11 mouse cellular contexts compared by ENCODE assay signal in the genomic region with DNA sequence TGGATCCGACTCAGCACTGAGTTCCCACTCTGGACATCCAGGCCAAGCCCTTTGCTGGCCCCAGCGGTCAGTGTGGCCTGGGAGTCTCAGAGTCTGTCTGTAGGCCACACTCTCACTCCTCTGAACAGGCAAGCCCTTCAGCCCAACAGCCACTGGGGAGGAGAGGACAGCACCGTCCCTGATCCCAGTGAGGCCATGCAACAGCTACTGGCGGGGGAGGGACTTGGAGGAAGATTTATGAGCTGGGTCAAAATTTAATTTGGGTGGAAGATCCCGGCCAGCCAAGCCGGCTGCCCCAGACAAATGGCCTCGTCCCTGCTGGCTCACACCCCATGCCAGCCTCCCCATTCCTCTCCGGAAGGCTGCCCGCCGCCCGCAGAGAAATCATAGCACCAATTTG. TPM values are rescaled to one million over a fixed set of nuclear protein-coding genes. Genes with fewer than 3 reads are reported as not detected.
DNase-seq lines count a peak whose midpoint lies in the region; ATAC-seq and TF ChIP-seq lines count a peak whose summit lies in the region.
"Had no signal": no experiment of that assay in that cellular context is flagged by ENCODE, and none has a peak within 500 bp of the region (broad histone marks: within the 10 kb centered on the region; RNA-seq: fewer than 3 reads in every experiment).

No protein-coding gene starts in this region.

- H3K4me1 ChIP-seq in midbrain, embryonic 11.5 days (ENCODE audit: control insufficient read depth, insufficient read depth, low read length): peaks cover 18% of the 10 kb centered on the region
- H3K4me1 ChIP-seq in midbrain, embryonic 15.5 days: peaks cover 20% of the 10 kb centered on the region
- peaks cover 23% of the 10 kb centered on the region for H3K4me1 ChIP-seq in heart, postnatal 0 days (ENCODE audit: control insufficient read depth, insufficient read depth)

- no peak for TF ChIP-seq CTCF in heart, postnatal 0 days (IDR thresholded peaks at IDR 0.05; ENCODE audit: low read depth)

- H3K4me2 ChIP-seq in midbrain, embryonic 11.5 days: no peak overlapping the region
- H3K4me2 ChIP-seq in midbrain, embryonic 15.5 days: no peak overlapping the region
- H3K4me2 ChIP-seq in heart, postnatal 0 days (ENCODE audit: low read depth, low read length): no peak overlapping the region
- H3K4me2 ChIP-seq: embryonic facial prominence, embryonic 15.5 days; neural tube, embryonic 13.5 days had no signal

- WGBS in midbrain, embryonic 11.5 days: 73% methylated on average over 11 of the region's 11 CpGs
- 73% methylated on average over 11 of the region's 11 CpGs for WGBS in midbrain, embryonic 15.5 days
- WGBS in heart, postnatal 0 days: 45% methylated on average over 11 of the region's 11 CpGs

- no peaks in the 10 kb centered on the region for H3K9me3 ChIP-seq in midbrain, embryonic 11.5 days (ENCODE audit: control insufficient read depth, low read length)
- no peaks in the 10 kb centered on the region for H3K9me3 ChIP-seq in midbrain, embryonic 15.5 days
- no peaks in the 10 kb centered on the region for H3K9me3 ChIP-seq in heart, postnatal 0 days (replicated peaks; ENCODE audit: control insufficient read depth, low read length)
- H3K9me3 ChIP-seq: embryonic facial prominence, embryonic 15.5 days; neural tube, embryonic 13.5 days had no signal

- no peaks in the 10 kb centered on the region for H3K36me3 ChIP-seq in midbrain, embryonic 11.5 days (ENCODE audit: control insufficient read depth, insufficient read depth, low read length)
- H3K36me3 ChIP-seq in midbrain, embryonic 15.5 days (replicated peaks): no peaks in the 10 kb centered on the region
- H3K36me3 ChIP-seq in heart, postnatal 0 days (replicated peaks; ENCODE audit: control insufficient read depth, insufficient read depth, low read length): no peaks in the 10 kb centered on the region
- H3K36me3 ChIP-seq: embryonic facial prominence, embryonic 15.5 days; neural tube, embryonic 13.5 days had no signal

- H3K27ac ChIP-seq in midbrain, embryonic 11.5 days (ENCODE audit: low read depth, low read length): no peak overlapping the region; the same call in 1 of the 2 replicates
- H3K27ac ChIP-seq in midbrain, embryonic 15.5 days: no peak overlapping the region
- H3K27ac ChIP-seq in heart, postnatal 0 days (ENCODE audit: low read depth): peak overlapping the region; percentile 96
- H3K27ac ChIP-seq: embryonic facial prominence, embryonic 15.5 days; neural tube, embryonic 13.5 days had no signal

- no peak for ATAC-seq in midbrain, embryonic 11.5 days (ENCODE audit: low FRiP score)
- ATAC-seq in midbrain, embryonic 15.5 days (replicated peaks): no peak
- ATAC-seq in heart, postnatal 0 days (ENCODE audit: insufficient read depth, low read depth): no peak

- no peak overlapping the region for H3K9ac ChIP-seq in midbrain, embryonic 11.5 days (ENCODE audit: low read length)
- no peak overlapping the region for H3K9ac ChIP-seq in midbrain, embryonic 15.5 days
- H3K9ac ChIP-seq in heart, postnatal 0 days (replicated peaks; ENCODE audit: low read depth, low read length): no peak overlapping the region
- H3K9ac ChIP-seq: embryonic facial prominence, embryonic 15.5 days; neural tube, embryonic 13.5 days had no signal

- intact Hi-C loops in left cerebral cortex, postnatal 36 days (cut with DNase I): no loop called here

- peaks cover 2% of the 10 kb centered on the region; the same call in 1 of the 2 replicates for H3K27me3 ChIP-seq in midbrain, embryonic 11.5 days (ENCODE audit: control insufficient read depth, insufficient read depth, low read length)
- H3K27me3 ChIP-seq in midbrain, embryonic 15.5 days (replicated peaks): no peaks in the 10 kb centered on the region
- no peaks in the 10 kb centered on the region for H3K27me3 ChIP-seq in heart, postnatal 0 days (ENCODE audit: control insufficient read depth, insufficient read depth, low read length)

- TF ChIP-seq EP300 in heart, postnatal 0 days (IDR thresholded peaks at IDR 0.05; ENCODE audit: low read depth): no peak

- peak; percentile 35 for DNase-seq in embryo, embryonic 10.5 days (ENCODE audit: low spot score)
- no peak for DNase-seq in embryo, embryonic 10 days (ENCODE audit: low spot score)
- DNase-seq in midbrain, embryonic 11.5 days (ENCODE audit: low spot score, missing footprints): peak; percentile 82
- no peak for DNase-seq in heart, postnatal 0 days (ENCODE audit: low spot score)
- peak; percentile 69 for DNase-seq in skeletal muscle tissue, adult 2 months (ENCODE audit: low read depth, low spot score)
- no peak for DNase-seq in left cerebral cortex, postnatal 36 days (ENCODE audit: low spot score in 2 of 2)
- no peak for DNase-seq in ovary, postnatal 36 days (ENCODE audit: low spot score)
- DNase-seq: lung, postnatal 14 days had no signal

- no peak overlapping the region for H3K4me3 ChIP-seq in midbrain, embryonic 11.5 days (ENCODE audit: low read depth, low read length)
- no peak overlapping the region for H3K4me3 ChIP-seq in midbrain, embryonic 15.5 days
- no peak overlapping the region for H3K4me3 ChIP-seq in heart, postnatal 0 days (ENCODE audit: low read depth, low read length)
- H3K4me3 ChIP-seq: embryonic facial prominence, embryonic 15.5 days; neural tube, embryonic 13.5 days had no signal

RNA-seq across cellular contexts. Expression of gene Flrt1, which starts 15.7 kb away (rescaled TPM):
- polyA plus RNA-seq in midbrain, embryonic 11.5 days (2014; fragmentation: Nextera tagmentation; extraction: Ambion mirVana): 7.5 and 8.2 TPM in 2 replicates
- polyA plus RNA-seq in midbrain, embryonic 15.5 days (2015; fragmentation: Nextera tagmentation; extraction: Ambion mirVana): 12.2 and 12.5 TPM in 2 replicates
- total RNA-seq in heart, postnatal 0 days (2014; rRNA removed; ENCODE audit: low replicate concordance): 0.23 and 0.89 TPM in 2 replicates
- 1.0 TPM in 2 replicates for polyA plus RNA-seq in heart, postnatal 0 days (2015; fragmentation: Nextera tagmentation; extraction: Ambion mirVana)
- 10 to 100 TPM; 36.2 to 41.7 TPM for total RNA-seq in left cerebral cortex, postnatal 36 days (2021)

Comparison
In these comparisons a context has a peak if more than half of its experiments do, and no peak if none do; other contexts are left out.
1. DNase-seq: peak in embryo, embryonic 10.5 days (single experiment), midbrain, embryonic 11.5 days (single experiment) and skeletal muscle tissue, adult 2 months (single experiment); none in embryo, embryonic 10 days (single experiment), heart, postnatal 0 days (single experiment), left cerebral cortex, postnatal 36 days (0 of 2) and ovary, postnatal 36 days (single experiment).